Mouse (Mus musculus) embryo, embryonic 10 days (tissue): ENCODE measurements at regions not wholly inside any gene's neighbourhood (a gene's known extent, or its start where the extent isn't known, plus 50 kb on each side); places are given as distances from the start of the nearest gene placed in this dataset.

Source experiments
- DNase-seq: peaks from one replicate; pipeline ENCODE4 v3.0.0-alpha.2; 2015; ENCODE audit warnings: low spot score

DNA sequence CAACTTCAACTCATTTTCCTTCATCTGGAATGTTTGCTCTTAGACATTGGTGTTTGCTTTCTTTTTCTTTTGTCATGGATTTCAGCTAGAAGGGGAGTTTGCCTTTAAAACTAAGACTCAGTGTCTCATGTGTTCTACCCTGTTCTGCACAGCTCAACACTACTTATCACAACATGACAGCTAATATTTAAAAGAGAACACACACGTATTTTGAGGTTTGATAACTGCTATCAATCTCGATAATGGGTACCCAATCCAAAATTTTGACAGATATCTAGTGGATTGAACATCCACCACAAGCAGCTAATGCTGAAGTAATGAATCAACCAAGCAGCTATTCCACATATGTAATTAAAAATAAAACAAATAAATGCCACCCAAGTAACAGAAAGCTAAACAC, 61.2 kb upstream of the 1700008P02Rik start:
- DNase-seq: no peak

DNA sequence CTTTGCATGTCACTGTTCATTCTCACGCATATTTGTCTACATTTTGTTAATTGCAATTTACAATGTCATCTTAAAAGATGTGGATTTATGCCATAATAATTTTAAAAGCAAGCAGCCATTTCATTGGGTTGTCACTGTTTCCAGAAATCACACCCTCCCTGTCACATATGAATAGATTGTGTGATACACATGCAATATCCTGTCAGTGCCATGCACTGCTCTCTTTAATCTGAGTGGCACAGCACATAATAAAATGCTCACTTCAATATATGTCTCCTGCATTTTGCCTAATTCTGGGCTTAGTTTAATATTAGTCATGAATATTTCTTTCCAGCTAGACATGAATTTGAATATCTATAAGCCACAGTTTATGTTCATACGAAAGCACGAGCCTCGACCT, 56.1 kb upstream of the 1700008P02Rik start:
- DNase-seq: no peak

DNA sequence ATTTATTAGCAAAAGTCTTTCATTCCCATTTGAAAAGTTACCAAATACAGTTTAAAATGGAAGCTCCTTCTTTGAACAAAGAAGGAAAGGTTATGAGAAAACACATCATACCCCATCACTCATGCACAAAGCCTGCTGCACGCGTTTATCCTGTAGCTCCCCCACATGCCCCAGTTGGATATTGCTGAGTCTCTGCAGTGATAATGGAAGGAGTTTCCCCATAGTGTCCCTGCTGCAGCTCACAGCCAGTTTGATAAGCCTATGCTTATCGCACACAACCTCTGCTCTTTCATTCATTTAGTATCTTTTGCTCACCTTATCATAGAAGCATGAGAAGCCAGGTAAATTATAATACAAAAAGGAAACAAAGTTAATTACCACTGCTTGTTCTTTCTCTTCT, 55.1 kb upstream of the 1700008P02Rik start:
- DNase-seq: peak; percentile 5
